Mouse (Mus musculus): Measurements from ENCODE around the gene Nr5a2. TPM values are rescaled to one million over a fixed set of nuclear protein-coding genes. Genes with fewer than 3 reads are reported as not detected.

Nr5a2 gene
- polyA plus RNA-seq, 1 experiment from 2014 or later = 3.1 TPM

GRCm38 (mm10) chr1:136839202-136839601 is 121.0 kb downstream of the Nr5a2 start:
- DNase-seq = peak; percentile 40
- Histone ChIP-seq H3K4me3 (ENCODE audit: low read depth, low read length) (no peak overlapping the region), H3K27me3 (ENCODE audit: insufficient read depth, low read length) (no peaks in the 10 kb centered on the region), H3K9ac (replicated peaks) (no peak overlapping the region), H3K9me3 (ENCODE audit: low read length) (no peaks in the 10 kb centered on the region), H3K36me3 (replicated peaks; ENCODE audit: insufficient read depth, low read length) (no peaks in the 10 kb centered on the region), H3K27ac (ENCODE audit: low read depth) (0 out of 2 replicates have a peak overlapping the region, but pooled peaks have one; percentile 31), H3K4me1 (ENCODE audit: insufficient read depth) (0 out of 2 replicates have a peak, but pooled peaks cover 3% of the 10 kb centered on the region), H3K4me2 (ENCODE audit: low read depth, low read length) (no peak overlapping the region)
- TF ChIP-seq CTCF (IDR thresholded peaks at IDR 0.05; ENCODE audit: low read depth) = no peak
- TF ChIP-seq EP300 (IDR thresholded peaks at IDR 0.05; ENCODE audit: low read depth) = no peak
- WGBS (ENCODE audit: insufficient replicate concordance) = 65% methylated on average over 10 of the region's 10 CpGs
- ATAC-seq = peak; percentile 76

- DNase-seq = no peak
Measured at GRCm38 (mm10) chr1:136832305-136833152, 127.7 kb downstream of the Nr5a2 start.

DNA sequence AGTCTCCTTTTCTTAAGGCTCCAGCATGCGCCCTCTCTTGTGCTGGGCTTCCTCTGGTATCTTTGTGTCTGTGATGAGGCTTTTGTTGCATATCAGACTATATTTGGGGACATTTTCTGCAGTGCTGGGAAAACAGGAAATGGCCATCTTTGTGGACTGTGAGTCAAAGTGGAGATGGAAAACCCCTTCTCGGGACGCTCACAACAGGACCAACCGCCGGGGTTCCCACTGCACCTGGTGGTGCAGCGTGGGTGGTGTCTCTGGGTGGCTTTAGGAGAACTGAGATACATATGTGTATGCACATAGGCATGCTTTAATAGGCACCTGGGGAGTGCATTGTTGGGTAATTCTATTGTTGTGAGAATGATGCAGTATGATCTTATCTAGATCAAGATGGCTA is 129.3 kb downstream of the Nr5a2 start:
- Histone ChIP-seq H3K27ac (ENCODE audit: low read depth) (no peak overlapping the region), H3K36me3 (replicated peaks; ENCODE audit: insufficient read depth, low read length) (no peaks in the 10 kb centered on the region), H3K9ac (replicated peaks) (no peak overlapping the region), H3K4me2 (ENCODE audit: low read depth, low read length) (no peak overlapping the region), H3K4me1 (ENCODE audit: insufficient read depth) (no peaks in the 10 kb centered on the region), H3K9me3 (ENCODE audit: low read length) (no peaks in the 10 kb centered on the region), H3K4me3 (ENCODE audit: low read depth, low read length) (no peak overlapping the region), H3K27me3 (ENCODE audit: insufficient read depth, low read length) (no peaks in the 10 kb centered on the region)
- WGBS (ENCODE audit: insufficient replicate concordance) = 75% methylated on average over 6 of the region's 6 CpGs
- TF ChIP-seq CTCF (IDR thresholded peaks at IDR 0.05; ENCODE audit: low read depth) (no peak), EP300 (IDR thresholded peaks at IDR 0.05; ENCODE audit: low read depth) (no peak)
- DNase-seq (no peak), ATAC-seq (no peak)

More at GRCm38 (mm10) chr1:136832305-136833152, 127.7 kb downstream of the Nr5a2 start:
- Histone ChIP-seq H3K36me3 (replicated peaks; ENCODE audit: insufficient read depth, low read length) (no peaks in the 10 kb centered on the region), H3K4me3 (ENCODE audit: low read depth, low read length) (no peak overlapping the region), H3K9ac (replicated peaks) (no peak overlapping the region), H3K4me2 (ENCODE audit: low read depth, low read length) (no peak overlapping the region), H3K27ac (ENCODE audit: low read depth) (no peak overlapping the region), H3K4me1 (ENCODE audit: insufficient read depth) (no peaks in the 10 kb centered on the region), H3K27me3 (ENCODE audit: insufficient read depth, low read length) (no peaks in the 10 kb centered on the region), H3K9me3 (ENCODE audit: low read length) (no peaks in the 10 kb centered on the region)
- WGBS (ENCODE audit: insufficient replicate concordance) = 72% methylated on average over 12 of the region's 12 CpGs
- TF ChIP-seq CTCF (IDR thresholded peaks at IDR 0.05; ENCODE audit: low read depth) (no peak), EP300 (IDR thresholded peaks at IDR 0.05; ENCODE audit: low read depth) (no peak)
- ATAC-seq = no peak

GRCm38 (mm10) chr1:136829931-136830330 is 130.3 kb downstream of the Nr5a2 start:
- Histone ChIP-seq H3K9ac (replicated peaks) (no peak overlapping the region), H3K27ac (ENCODE audit: low read depth) (no peak overlapping the region), H3K9me3 (ENCODE audit: low read length) (no peaks in the 10 kb centered on the region), H3K27me3 (ENCODE audit: insufficient read depth, low read length) (no peaks in the 10 kb centered on the region), H3K4me1 (ENCODE audit: insufficient read depth) (no peaks in the 10 kb centered on the region), H3K4me2 (ENCODE audit: low read depth, low read length) (no peak overlapping the region), H3K36me3 (replicated peaks; ENCODE audit: insufficient read depth, low read length) (no peaks in the 10 kb centered on the region), H3K4me3 (ENCODE audit: low read depth, low read length) (no peak overlapping the region)
- TF ChIP-seq EP300 (IDR thresholded peaks at IDR 0.05; ENCODE audit: low read depth) = no peak
- TF ChIP-seq CTCF (IDR thresholded peaks at IDR 0.05; ENCODE audit: low read depth) = no peak
- no peak for ATAC-seq
- WGBS (ENCODE audit: insufficient replicate concordance) = 73% methylated on average over 3 of the region's 3 CpGs
- no peak for DNase-seq

GRCm38 (mm10) chr1:136823897-136824296 is 136.4 kb downstream of the Nr5a2 start:
- DNase-seq (no peak), ATAC-seq (no peak)
- Histone ChIP-seq H3K9ac (replicated peaks) (no peak overlapping the region), H3K4me3 (ENCODE audit: low read depth, low read length) (no peak overlapping the region), H3K9me3 (ENCODE audit: low read length) (no peaks in the 10 kb centered on the region), H3K4me2 (ENCODE audit: low read depth, low read length) (no peak overlapping the region), H3K27ac (ENCODE audit: low read depth) (no peak overlapping the region), H3K4me1 (ENCODE audit: insufficient read depth) (no peaks in the 10 kb centered on the region), H3K36me3 (replicated peaks; ENCODE audit: insufficient read depth, low read length) (no peaks in the 10 kb centered on the region), H3K27me3 (ENCODE audit: insufficient read depth, low read length) (no peaks in the 10 kb centered on the region)
- WGBS (ENCODE audit: insufficient replicate concordance) = 44% methylated on average over 4 of the region's 4 CpGs
- TF ChIP-seq EP300 (IDR thresholded peaks at IDR 0.05; ENCODE audit: low read depth) (no peak), CTCF (IDR thresholded peaks at IDR 0.05; ENCODE audit: low read depth) (no peak)

DNA sequence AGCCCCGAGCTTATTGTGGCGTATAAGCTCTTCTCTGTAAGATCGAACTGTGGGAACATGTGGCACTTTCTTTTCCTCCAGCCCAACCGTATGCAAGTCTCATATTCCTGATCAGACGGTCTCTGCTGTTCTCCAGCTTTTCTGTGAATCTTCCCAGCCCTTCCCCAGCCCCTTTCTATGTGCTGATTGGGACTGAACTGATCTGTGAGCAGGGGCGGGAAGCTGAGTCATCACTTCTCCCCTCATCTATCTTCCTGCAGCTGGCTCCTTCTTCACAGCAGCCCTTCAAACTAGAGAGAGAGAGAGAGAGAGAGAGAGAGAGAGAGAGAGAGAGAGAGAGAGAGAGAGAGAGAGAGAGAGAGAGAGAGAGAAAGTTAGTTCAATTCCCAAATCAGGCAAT is 159.6 kb downstream of the Nr5a2 start:
- WGBS (ENCODE audit: insufficient replicate concordance) = 61% methylated on average over 6 of the region's 6 CpGs
- Histone ChIP-seq H3K4me1 (ENCODE audit: insufficient read depth) (no peaks in the 10 kb centered on the region), H3K27ac (ENCODE audit: low read depth) (no peak overlapping the region), H3K4me2 (ENCODE audit: low read depth, low read length) (no peak overlapping the region), H3K27me3 (ENCODE audit: insufficient read depth, low read length) (no peaks in the 10 kb centered on the region), H3K36me3 (replicated peaks; ENCODE audit: insufficient read depth, low read length) (no peaks in the 10 kb centered on the region), H3K9me3 (ENCODE audit: low read length) (no peaks in the 10 kb centered on the region), H3K4me3 (ENCODE audit: low read depth, low read length) (no peak overlapping the region), H3K9ac (replicated peaks) (no peak overlapping the region)
- no peak for ATAC-seq
- no peak for DNase-seq
- TF ChIP-seq EP300 (IDR thresholded peaks at IDR 0.05; ENCODE audit: low read depth) (no peak), CTCF (IDR thresholded peaks at IDR 0.05; ENCODE audit: low read depth) (no peak)

All from liver, postnatal 0 days (tissue).